Mouse (Mus musculus) retina, adult 2 months (tissue): ENCODE measurements around the gene Ptpre.
"Not testable (repeated sequence)": the region's sequence is repeated elsewhere in the genome, so short reads cannot be mapped to it uniquely, and the experiment has no call there.

Experiments used
- DNase-seq: peaks from one replicate; pipeline ENCODE4 v3.0.0-alpha.2; 2012; ENCODE audit warnings: low read depth, low spot score

The Ptpre gene

DNA sequence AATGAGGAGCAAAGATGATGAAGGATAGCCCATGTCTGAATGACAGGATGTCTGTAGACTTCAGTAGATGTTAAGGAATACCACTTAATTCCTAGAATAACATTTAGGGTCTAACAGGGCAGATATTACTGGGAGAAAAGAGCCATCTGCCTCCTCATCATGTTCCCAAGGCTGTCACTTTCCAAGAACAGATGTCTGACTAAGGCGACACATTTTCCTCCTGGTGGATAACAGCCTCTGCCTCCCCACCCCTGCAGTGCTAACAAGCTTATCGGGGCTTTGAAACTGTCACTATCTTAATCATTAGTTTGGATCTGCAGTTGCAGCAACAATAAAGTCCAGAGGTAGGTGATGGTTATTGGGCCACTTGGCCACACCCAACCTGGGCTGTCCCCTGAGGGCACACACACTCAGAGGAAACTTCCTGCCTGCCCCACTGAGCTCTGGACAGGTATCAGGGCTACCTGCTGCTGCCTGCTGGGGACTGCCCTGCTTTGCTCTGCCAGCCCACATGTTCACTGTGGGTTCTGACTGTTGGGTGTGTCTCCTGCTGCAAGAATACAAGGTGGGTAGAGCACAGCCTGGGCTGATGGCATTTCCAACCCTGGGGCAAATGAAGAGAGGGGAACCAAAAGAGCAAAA lies 2.6 kb upstream of the Ptpre start:
- no peak for DNase-seq

DNA sequence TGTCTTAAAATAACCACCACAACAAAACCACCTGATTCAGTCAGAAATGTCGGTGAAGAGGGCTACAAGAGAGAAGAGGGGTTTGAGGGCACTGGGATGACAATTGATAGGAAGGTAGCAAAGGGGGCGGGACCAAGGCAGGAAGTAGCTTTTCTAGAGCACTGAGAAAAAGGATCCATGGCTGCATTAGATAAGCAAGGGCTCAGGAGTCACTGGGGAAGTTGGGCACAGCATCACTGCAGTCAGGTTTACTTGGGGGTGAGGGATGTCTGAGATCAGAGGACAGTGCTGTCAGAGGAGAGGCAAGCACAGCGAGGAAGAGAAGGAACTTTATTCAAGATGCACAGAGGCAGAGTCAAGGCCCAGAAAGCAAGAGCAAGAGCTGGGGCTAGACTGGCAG lies 1.4 kb upstream of the Ptpre start:
- no peak for DNase-seq

- no peak for DNase-seq
Observed at GRCm38 (mm10) chr7:135537948-135538741, 864 bp downstream of the Ptpre start.

DNA sequence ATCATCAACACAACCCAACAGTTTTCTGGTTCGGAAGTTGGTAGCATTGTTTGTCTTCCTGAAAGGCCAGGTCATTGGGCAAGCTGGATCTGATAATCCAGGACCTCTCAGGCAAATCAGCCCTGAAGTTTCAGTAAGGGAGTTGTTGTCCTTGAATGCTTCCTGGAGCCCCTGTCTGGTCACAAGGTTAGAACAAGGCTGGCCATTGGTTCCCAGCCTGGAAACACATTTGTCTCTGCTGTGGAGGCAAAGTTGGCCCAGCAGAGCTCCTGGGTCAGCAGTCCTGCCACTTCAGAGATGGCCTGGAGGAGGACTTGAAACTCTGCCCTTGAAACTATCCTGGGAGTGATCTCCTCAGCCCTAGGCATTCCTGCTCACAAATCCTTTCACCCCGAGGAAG lies 2.1 kb downstream of the Ptpre start:
- DNase-seq, result no peak

GRCm38 (mm10) chr7:135542235-135542634 lies 5.0 kb downstream of the Ptpre start:
- no peak for DNase-seq

- no peak for DNase-seq
Observed at GRCm38 (mm10) chr7:135543033-135543432, 5.8 kb downstream of the Ptpre start.

GRCm38 (mm10) chr7:135544321-135544720 lies 7.0 kb downstream of the Ptpre start:
- no peak for DNase-seq

- DNase-seq, result no peak
Observed at GRCm38 (mm10) chr7:135545957-135546356, 8.7 kb downstream of the Ptpre start.

DNA sequence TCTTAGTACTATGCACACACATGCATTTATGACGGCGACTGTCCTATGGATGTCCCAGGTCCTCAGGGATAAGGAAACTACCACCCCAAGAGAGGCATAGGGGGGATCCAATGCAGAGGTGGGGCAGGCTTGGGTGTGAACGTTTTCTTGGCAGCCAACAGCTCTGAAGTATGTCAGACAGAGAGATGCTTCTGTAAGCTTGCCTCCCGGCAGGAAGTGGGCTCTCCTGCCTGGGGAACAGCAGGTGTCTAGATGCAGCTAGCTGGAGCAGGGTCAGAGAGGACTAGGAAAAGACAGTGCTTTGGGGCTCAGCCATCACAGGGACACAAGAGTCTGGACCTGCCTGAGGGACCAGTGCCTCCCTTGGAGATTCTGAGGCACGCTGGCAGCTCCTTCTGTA lies 9.2 kb downstream of the Ptpre start:
- no peak for DNase-seq

- no peak for DNase-seq
Observed at GRCm38 (mm10) chr7:135548434-135548833, 11.2 kb downstream of the Ptpre start.

GRCm38 (mm10) chr7:135551547-135551946 lies 14.3 kb downstream of the Ptpre start:
- no peak for DNase-seq

DNA sequence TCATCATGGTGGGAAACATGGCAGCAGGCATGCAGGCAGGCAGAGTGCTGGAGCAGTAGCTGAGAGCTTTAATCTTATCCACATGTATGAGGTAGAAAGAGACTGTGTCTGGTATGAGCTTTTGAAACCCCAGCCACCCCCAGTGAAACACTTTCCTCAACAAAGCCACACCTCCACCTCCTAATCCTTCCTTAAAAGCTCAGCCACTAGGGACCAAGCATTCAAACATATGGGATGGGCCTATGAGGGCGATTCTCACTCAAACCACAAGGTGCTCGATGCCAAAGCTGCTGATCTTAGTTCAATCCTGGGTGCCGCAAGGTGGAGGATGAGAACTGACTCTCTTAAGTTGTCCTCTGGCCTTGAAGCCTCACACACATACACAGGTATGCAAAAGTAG lies 16.3 kb downstream of the Ptpre start:
- no peak for DNase-seq

GRCm38 (mm10) chr7:135556663-135557402 lies 19.6 kb downstream of the Ptpre start:
- DNase-seq, result no peak

DNA sequence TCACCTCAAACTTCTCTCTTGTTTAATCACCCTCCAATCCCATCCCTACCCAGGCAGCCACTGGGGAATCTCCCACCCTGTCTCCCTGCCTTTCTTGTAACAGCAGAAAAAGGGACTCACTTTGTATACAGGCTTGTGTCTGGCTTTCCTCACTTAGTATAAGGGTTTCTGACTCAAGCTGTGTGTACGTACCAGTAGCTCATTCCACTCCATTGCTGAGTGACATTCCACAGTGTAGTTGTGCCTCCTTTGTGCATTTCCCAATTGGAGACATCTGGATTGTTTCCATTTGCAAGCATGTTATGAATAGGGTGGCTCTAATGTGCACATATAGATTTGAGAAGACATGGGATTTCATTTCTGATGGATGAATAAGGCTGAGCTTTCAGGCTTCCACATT lies 23.0 kb downstream of the Ptpre start:
- no peak for DNase-seq

- DNase-seq, result no peak
Observed at GRCm38 (mm10) chr7:135564022-135564421, 26.7 kb downstream of the Ptpre start.

GRCm38 (mm10) chr7:135566013-135566412 lies 28.7 kb downstream of the Ptpre start:
- no peak for DNase-seq

DNA sequence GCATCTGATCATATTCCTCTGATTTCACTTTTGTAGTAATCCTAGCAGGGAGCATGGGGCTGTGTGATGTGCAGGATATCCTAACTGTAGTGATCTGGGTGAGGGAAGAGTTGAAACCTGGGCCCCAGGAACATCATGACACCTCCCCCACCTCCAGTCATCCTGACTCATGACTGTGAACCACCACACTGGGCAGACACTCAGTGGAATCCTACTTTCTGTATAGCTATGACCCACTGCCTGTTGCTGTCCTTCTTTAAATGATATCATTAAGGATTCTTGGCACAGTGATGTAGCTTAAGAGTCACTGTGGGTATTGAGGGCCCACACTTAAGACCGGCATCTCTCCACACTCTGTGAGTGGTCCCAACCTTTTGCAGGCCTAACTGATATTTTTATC lies 30.3 kb downstream of the Ptpre start:
- no peak for DNase-seq

- no peak for DNase-seq
Observed at GRCm38 (mm10) chr7:135568550-135568949, 31.3 kb downstream of the Ptpre start.

DNA sequence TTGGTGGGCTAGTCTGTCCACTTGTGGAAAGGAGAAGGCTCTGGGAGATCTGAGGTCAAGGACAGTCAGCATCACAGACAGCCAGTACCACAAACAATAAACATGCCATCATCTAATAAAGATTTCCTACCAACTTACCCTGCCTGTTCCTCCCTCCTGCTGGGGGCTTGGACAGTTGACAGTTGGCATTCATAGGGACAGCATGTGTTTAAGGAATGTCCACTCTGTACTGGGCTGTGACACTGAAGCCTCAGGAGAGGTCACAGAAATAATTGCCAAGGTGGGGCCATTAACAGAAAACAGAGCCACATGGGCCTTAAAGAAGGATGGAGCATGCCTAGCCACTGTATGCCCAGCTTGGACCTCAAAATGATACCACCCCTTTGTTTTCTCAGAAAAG lies 34.1 kb downstream of the Ptpre start:
- no peak for DNase-seq

DNA sequence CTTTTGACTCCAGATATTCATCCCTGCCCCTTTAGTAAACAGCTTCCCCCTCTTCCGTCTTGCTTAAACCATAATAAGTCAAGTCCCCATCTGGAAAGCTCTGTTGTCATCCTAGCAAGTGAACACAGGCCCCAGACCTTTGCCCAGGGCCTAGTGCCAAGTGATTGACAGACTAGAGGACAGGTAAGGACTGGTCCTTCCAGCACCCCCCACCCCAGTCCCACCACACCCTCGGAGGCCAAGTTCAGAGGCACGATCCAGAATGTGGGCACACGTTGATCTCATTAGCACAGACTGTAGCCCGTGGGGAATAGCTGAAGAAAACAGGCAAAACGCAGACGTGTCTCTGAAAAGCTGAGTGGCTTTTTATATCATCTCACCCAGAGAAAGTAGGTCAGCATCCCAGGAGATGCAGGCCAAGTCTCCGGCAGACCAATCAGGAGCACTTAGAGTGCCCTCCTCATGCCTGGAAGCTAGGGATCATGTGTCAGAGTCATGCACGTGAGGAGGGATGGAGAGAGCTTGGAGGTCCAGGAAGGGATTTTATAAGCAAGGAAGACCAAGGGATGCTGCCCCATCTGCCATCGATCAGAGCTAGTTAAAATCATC lies 34.8 kb downstream of the Ptpre start:
- DNase-seq, result peak; percentile 25

GRCm38 (mm10) chr7:135575319-135576069 lies 38.2 kb downstream of the Ptpre start:
- DNase-seq, result not testable (repeated sequence)
